Mouse (Mus musculus): ENCODE measurements around the gene Far1. TPM values are rescaled to one million over a fixed set of nuclear protein-coding genes. Genes with fewer than 3 reads are reported as not detected.

Gene Far1
- total RNA-seq, 2 experiments from 2014 or later: 107 to 117 TPM

DNA sequence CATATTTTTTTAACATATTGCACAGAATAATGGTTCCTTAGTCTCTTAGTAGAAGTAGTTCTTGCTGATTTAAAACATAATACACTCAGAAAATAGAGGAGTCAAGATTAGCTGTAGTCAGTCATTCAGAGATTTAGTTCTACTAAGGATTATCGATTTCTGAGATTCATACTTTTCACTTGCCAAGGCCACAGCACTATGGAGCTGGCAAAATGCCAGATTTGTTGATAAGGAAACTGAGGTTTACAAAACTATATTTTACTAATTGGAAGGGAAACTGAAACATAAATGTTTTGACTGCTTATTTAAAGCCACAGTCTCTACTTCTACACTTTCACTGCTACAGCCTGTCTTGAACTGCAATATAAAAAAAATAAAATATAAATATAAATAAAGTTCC, 53.3 kb downstream of the Far1 start:
- DNase-seq (ENCODE audit: low spot score in 2 of 2): no peak

DNA sequence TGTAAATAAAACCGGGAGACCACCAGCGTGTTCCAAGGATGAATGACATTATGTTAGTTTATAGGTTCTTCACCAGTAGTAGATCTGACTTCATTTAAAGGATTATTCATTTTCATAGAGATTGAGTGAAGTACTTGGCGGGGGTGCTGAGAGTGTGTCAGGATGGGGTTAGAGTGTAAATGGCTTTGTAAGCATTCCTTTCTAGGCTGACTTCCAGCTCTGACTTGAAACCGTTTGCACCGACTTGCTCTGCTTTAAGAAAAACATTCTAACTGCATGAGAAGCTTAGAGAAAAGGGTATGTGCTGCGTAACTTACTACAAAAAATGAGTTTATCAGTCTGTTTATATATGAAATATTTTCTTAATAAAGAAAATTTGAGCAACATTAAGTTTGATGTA, 57.5 kb downstream of the Far1 start:
- no peak for DNase-seq (ENCODE audit: low spot score in 2 of 2)

DNA sequence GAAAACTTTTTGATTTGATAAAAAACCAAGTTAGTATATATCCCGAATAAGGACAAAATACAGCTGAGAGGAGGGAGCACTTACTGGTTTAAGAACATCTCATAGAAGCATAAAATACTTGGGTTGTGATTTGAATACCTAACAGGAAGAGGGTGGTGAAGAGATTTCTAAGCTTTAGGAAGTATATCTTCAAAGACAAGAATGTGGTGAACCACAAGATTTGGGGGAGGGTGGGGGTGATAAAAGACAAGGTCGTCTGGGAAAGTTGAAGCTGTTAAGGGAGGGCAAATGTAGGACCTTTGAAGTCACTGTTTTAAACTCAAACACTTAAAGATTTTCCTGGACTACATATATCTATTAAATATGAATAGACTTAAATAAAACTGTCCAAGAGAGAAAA, 59.1 kb downstream of the Far1 start:
- DNase-seq (ENCODE audit: low spot score in 2 of 2): no peak

GRCm38 (mm10) chr7:113582111-113582510, 68.5 kb downstream of the Far1 start:
- no peak for DNase-seq (ENCODE audit: low spot score in 2 of 2)

- no peak for DNase-seq (ENCODE audit: low spot score in 2 of 2)
Observed at GRCm38 (mm10) chr7:113589211-113589610, 75.6 kb downstream of the Far1 start.

DNA sequence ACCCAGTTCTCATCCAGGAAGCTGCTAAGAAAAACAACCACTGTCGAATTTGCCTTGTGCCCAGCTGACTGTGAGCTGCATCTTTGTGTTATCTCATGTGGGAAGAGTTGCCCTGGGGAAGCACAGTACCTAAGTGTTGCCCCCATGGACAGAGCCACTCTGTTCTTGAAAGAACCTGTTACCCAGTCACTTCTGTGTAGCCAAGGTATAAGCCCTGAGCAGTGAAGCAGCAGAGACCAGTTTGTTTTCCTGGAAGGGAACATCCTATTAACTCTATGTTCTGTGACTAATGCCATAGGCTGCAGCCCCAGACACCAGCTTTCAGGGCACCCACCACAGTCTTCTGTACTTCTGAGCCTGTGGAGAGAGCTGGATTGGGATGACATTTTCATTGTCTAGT, 76.7 kb downstream of the Far1 start:
- no peak for DNase-seq (ENCODE audit: low spot score in 2 of 2)

DNA sequence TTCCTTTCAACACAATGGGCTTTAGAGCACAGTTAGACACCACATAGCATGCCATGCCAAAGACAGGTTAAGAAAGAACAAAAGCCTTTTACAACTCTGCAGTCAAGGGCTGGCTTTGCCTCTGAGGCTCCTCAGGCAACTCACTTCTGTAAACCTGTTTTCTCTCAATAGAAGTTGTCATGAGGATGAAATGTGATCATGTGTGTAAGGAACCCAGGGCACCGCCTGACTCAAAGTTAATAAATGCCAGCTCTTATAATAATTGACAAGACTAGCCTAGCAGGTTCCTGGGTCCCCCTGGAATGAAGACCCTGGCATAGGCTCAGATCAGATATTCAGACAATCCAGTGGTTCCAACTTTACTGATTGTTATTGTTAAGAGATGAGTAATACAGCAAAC, 77.5 kb downstream of the Far1 start:
- DNase-seq (ENCODE audit: low spot score in 2 of 2): no peak

GRCm38 (mm10) chr7:113591557-113592354, 78.1 kb downstream of the Far1 start:
- no peak for DNase-seq (ENCODE audit: low spot score in 2 of 2)

DNA sequence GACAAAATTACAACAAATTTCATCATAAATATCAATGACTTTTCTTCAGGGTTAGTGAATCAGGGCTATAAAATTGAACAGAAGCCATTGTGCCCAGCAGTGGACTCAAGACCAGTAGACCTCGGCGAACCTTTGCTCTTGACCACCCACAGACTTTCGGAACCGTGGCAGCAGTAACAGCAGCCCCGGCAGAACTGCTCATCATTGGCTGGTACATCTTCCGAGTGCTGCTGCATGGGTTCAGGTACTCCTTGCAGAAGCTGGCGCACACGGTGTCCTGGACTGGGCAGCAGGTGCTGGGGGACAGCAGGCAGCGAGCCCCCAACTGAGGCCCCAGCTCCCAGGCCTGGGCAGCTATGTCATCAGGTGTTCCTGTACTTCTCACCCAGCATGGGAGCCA, 79.1 kb downstream of the Far1 start:
- no peak for DNase-seq (ENCODE audit: low spot score in 2 of 2)

GRCm38 (mm10) chr7:113594363-113594762, 80.7 kb downstream of the Far1 start:
- DNase-seq (ENCODE audit: low spot score in 2 of 2): peak; percentile 40 to 66

DNA sequence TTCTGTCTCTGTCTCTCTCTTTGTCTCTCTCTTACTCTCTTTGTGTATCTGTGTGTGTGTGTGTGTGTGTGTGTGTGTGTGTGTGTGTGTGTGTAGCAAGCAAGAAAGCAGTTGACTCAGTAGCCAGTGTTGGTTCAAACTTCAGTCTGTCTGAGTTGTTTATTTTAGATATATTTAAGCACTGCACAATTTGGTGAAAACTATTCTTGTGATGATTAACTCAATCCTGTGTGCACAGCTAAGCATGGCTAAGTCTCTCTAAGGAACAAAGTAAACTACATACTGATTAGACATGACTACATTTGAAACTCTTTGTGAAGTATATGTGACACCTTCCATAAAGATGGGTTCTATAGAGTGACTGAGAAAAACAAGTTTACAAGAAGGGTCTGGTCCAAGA, 83.6 kb downstream of the Far1 start:
- DNase-seq (ENCODE audit: low spot score in 2 of 2): no peak

GRCm38 (mm10) chr7:113601803-113602202, 88.2 kb downstream of the Far1 start:
- no peak for DNase-seq (ENCODE audit: low spot score in 2 of 2)

DNA sequence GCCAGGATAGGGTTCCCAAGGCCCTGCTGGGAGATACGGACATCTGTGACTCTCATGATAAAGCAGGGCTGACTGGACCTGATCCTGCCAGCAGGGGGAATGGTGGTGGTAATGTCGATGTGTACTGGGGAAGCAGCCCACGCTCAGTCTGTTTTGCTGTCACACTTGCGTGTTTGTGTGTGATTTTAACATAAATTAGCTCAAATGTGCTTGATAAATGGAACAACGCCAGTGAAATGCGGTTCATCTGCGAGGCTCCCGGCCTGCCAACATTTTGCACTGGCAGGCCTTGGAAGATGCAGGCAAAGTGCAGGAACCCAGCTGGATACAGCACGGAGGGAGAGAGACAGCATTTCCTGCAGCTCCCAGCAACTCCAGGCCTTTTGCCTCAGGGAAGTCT, 94.3 kb downstream of the Far1 start:
- peak; percentile 67 to 90 for DNase-seq (ENCODE audit: low spot score in 2 of 2)

- DNase-seq (ENCODE audit: low spot score in 2 of 2): peak; percentile 52 to 74
Observed at GRCm38 (mm10) chr7:113609027-113609705, 95.5 kb downstream of the Far1 start.

- no peak for DNase-seq (ENCODE audit: low spot score in 2 of 2)
Observed at GRCm38 (mm10) chr7:113612628-113613027, 99.0 kb downstream of the Far1 start.

DNA sequence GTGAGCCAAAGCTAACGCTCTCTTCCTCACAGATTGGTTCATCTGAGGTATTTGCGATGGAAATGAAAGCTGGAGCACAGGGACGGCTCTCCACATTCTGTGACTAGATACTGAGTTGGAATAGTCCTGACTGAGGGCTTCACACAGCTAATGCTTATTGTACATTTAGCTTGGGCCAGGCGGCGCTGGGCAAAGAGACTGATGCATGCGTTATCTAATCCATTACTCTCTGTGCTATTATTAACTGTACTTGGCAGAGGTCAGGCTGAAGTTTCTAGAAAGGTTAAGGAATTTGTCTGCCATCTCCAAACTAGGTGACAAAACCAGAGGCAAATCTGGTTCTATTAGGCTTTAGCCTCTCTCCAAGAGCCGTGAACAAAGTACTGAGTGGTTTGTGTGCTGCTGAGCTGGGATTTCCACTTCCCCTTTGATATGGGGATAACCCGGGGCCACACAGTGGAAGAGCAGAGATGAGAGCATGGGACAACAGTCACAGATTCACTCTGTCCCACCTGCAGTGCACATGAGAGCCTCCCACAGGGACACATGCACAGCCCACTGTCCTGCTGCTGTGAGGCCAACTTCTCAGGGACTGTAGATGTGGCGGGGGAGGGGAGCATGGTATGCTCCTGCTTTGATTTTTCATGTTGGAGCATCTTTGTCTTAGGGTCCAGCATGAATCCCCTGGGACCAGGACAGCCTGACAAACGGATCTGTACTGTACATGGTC, 100.7 kb downstream of the Far1 start:
- DNase-seq (ENCODE audit: low spot score in 2 of 2): no peak

DNA sequence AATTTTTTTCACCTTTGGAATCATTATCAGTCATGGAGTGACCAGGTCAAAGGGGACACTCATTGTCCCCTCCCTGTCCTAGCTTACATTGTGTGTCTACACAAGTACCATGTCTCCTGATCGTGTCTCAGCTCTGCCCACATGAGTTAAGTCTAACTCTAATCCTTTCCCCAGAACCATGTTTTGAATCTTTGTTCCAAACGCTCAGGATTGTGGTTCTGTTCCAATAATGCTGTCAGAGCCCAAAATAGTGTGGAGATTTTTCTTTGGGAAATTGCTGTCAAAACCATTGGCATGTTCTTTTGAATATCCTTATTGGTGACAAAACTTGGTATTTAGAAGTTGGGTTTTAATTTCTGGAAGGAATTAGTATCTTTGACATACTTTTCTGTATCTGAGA, 105.5 kb downstream of the Far1 start:
- peak in 1 of 2 experiments; percentile 37 for DNase-seq (ENCODE audit: low spot score in 2 of 2)

DNA sequence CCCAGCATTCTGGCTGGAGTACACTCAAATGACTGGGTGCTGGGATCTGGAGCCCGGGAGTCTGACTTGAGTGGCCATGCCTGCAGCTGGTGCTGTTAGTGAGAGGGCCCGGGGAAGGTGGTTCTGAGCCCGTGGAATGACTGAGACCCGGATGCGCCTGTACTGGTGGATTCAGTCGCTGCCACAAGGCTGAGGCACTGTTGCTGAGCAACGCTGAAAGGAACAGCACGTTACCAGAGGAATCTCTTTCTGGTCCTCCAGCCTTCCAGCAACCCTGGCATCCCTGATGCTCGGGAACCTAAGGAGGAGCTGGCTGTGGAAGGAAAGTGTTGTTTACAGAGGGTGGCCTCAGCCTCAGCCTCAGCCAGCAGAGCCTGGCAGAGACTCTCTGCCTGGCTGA, 106.1 kb downstream of the Far1 start:
- DNase-seq (ENCODE audit: low spot score in 2 of 2): peak; percentile 63 to 73

Measured in layer of hippocampus, postnatal 14 days (tissue).